Mouse (Mus musculus): ENCODE measurements around the gene Rcor2. TPM values are rescaled to one million over a fixed set of nuclear protein-coding genes. Genes with fewer than 3 reads are reported as not detected.

Gene Rcor2
- polyA plus RNA-seq, 3 experiments from 2014 or later = not detected

DNA sequence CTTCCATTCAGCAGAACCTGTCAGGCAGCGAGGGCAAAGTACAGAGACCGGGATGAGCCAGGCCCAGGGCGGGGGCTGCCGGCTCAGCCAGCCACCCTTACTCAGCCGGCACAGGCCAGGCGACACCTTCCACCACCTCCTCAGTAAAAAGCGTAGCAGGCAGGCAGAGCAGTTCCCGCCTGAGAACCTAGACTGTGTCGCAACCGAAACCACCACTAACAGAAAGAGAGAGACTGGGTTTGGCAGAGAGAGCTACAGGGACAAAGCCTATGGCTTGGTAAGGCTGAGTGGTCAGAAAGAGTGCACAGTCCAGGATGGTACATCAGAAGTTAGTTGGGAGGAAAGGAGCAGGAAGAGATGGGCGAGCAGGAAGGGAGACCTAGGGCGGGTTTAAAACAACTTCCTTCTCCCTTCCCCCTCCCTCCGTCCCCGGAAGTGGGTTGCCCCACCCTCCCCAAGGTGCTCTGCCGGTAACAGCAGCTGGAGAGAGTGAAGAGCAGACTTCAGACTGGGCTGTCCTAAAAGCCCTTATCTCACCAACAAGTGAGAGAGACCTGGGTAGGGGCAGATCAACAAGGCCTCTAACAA lies 28.0 kb downstream of the Rcor2 start:
- peak; percentile 88 for ATAC-seq

DNA sequence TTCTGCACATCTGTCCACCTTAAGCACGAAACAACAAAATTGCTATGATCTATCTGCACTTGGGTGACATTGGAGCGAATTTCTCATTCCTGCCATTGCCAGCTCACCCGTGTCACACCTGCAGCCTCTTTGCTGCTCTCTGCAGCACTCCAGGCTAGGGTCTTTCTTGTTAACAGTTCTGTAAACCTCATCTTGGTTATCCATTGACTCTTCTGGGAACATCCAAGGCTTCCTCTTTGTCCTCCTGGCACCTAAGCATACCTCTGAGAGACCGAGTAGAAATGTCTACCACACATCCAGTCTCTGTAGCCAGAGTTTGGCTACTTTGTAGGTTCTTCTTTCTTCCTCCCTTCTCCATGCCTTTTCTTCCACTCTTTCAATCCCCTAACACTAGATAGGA lies 28.8 kb downstream of the Rcor2 start:
- no peak for ATAC-seq

DNA sequence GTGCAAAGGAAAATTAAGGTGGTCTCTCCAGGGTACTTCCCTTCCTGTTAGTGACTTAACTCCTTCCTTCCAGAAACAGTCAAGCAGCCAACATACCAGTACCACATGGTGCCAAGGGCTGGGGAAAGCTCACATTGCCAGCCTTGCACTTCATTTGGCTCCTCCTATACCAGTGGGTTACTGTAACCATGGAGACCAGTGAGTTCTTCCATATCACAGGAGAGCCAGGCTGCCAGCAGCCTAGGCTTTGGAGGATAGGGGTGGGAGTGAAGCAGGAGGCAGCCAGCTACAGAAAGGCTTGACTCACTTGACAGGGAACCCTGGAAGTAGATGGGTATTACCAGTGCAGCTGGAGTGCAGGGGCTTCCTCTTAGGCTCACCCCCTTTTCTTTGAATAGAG lies 31.9 kb downstream of the Rcor2 start:
- no peak for ATAC-seq

DNA sequence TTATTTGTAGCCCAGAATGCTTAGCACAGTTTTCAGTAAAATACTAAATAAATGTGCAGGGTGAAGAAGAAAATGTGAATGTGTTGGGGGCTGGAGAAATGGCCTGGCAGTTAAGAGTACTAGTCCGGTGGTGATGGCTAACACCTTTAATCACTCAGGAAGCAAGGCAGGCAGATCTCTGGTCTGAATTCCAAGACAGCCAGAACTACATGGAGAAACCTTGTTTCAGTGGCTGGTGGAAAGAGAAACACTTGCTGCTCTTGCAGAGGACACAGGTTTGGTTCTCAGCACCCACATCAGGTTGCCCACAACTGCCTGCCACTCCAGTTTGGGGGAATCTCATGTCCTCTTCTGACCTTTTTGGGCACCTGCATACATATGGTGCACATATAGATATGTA lies 33.0 kb downstream of the Rcor2 start:
- no peak for ATAC-seq

DNA sequence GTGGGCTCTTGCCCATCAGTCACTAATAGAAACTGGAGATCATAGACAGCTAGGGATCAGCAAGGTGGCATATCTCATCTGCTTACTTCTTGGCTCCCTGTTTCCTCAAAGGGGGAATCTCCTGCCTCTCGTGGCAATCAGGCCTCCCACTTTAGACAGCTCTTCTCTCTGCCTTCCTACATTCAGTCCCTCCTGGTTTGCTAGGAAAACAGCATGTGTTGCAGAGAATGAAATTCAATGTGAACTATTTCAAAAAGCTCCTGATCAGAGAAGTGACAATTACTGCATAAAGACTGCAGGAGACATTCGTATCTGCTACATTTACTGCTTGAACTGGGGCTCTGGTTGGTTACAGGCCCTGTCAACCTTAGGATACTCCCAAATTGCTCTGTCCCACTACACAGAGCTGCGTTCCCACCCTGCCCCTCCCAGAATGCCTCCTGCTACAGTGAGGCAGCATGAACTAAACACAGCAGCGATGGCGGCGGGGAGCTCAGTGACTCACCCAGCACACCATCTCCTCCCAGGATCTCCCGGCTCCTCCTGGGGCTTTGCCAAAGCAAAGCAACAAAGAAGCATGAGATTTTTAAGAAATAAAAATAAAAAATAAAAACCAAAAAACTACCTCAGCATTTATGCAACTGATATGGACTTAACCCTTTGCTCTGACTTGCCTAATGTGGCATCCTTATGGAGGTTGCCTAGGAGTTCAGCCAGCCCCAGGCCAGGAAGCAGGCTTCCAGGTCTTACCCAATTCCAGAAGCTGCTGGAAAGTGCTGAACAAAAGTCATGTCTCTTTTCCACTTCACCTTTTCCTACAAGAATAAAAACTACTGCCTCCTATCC lies 34.7 kb downstream of the Rcor2 start:
- ATAC-seq = no peak

DNA sequence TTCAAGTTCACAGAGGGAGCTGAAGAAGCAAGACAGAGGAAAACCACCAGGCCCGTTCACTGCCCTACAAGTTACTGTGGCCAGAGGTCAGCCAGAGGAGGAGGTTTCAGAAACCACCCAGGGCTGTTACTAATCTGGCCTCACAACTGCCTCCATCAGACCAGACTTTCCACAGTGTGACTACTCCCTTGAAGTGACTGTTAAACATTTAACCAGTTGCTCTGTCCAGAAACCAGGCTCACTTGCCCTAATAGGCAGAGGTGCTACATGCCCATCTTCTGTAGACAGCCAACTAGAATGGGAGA lies 35.3 kb downstream of the Rcor2 start:
- no peak for ATAC-seq

DNA sequence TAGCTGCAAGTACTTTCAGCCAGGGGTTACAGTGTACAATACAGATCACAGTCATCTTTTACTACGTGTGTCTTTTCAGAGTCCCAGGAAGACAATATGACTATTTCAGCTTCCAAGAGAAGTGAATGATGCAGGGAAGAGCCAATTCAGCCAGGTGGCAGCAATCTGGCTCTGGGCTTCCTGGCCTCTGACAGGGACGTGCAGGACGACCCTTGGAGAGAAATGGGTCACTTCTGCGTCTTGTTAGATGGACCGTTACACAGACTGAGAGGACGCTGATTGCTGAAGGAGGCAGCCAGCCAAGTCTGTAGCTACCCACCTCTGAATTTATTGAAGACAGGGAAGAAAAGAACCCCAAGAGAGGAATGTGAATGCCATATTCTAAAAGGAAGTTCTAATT lies 36.7 kb downstream of the Rcor2 start:
- ATAC-seq = no peak

DNA sequence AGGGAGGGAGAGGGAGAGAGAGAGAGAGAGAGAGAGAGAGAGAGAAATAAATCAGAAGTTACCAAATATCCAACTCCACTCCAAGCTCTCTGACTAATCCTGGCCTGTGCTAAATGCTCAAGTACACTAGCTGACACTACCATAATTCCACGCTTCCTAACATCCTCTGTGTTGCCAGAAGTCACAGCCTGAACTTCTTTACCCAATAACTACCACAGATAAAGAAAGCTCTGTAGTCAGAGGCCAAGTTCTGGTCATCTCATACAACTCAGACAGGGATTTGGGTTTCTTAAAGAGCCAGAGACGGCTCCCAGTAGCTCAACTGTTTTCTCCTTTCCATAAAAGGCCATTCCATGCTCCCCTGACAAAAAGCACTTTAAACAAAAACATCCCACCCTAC lies 37.7 kb downstream of the Rcor2 start:
- no peak for ATAC-seq

DNA sequence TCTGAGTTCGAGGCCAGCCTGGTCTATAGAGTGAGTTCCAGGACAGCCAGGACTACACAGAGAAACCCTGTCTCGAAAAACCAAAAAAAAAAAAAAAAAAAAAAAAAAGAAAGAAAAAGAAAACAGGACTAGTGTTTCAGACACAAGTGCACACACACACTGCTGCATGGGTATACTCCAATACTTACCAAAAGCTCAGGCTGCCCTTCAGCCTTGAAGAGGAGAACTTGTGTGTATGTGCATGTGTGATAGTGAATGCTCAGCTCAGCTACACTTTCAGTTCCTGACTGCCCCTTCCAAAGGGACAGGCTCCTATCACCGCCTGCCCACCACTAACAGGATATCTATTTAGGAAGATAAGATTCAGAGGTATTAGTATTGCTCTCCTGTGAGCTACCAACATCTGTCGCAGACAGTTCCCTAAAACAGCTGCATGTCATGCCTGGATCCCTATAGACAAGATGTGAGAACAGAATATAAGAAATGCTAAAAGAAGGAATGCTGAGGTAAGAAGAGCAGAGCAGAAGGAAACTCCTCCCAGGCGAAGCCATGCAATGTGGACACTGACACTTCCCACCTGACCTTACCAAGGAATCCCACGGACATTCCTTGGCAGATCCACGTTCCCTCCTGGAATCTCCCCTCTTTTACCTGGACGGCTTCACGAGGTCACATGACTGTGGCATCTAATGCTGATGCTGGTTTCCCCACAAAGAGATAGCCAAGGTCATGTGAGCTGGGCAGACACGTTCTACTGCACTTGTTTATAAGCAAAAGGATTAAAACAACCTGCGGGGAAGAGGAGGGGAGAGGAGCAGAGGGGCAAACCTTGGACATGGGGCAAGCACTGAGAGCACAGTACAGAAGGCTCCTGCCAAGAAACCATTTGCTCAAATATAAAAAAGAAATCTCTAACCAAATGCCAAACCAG lies 38.5 kb downstream of the Rcor2 start:
- no peak for ATAC-seq

DNA sequence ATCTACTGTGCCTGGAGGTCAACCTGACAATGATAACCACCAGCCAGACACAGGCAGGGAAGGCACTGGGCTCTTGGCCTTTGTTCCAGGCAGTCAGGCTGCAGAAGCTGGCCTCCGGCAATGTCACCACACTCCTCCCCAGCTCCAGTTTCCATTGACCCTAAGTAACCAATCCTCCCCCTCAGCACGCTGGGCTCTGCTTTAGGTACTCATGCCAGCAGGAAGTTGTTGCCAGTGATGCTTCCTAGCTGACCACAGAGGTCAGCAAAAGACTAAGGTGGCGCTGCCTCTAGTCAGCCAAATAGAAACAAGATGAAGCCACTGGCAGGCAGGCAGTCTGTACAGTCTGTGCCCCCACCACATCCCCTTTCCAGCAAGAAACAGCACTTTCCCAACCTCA lies 39.8 kb downstream of the Rcor2 start:
- no peak for ATAC-seq

DNA sequence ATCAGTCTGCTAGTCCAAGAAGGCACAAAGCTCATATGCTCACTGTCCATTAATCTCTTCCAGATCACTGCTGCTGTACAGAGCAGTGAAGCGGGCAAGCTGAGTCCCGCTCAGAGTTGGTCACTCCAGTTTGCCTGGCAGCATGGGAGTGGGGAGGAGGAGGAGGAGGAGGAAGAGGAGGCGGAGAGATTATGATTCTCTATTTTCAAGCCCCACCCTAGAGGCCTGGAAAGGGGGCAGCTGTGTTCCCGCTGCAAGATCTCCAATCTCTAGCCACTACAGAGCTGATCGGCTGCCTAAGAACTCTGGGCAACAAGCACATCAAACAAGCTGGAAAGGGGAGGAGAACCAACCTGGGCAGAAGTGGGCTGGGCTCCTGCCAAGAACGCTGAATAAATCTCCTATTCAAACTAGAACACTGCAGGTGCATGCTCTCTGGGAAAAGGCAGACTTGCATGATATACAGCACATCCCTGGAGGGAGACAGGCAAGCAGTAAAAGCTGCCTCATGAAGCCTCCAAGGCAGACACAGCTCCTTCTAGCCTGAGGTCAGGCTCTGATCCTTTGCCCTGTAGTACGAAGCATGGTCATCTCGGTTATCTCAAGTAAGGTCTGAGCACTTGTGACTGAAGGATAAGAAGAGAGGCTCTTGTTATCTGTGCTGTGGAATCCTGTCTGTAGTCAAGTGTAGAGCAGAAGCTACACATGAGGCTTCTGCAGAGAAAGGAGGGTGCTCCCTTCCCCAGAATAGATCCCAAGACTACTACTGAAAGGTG lies 41.1 kb downstream of the Rcor2 start:
- ATAC-seq = no peak

DNA sequence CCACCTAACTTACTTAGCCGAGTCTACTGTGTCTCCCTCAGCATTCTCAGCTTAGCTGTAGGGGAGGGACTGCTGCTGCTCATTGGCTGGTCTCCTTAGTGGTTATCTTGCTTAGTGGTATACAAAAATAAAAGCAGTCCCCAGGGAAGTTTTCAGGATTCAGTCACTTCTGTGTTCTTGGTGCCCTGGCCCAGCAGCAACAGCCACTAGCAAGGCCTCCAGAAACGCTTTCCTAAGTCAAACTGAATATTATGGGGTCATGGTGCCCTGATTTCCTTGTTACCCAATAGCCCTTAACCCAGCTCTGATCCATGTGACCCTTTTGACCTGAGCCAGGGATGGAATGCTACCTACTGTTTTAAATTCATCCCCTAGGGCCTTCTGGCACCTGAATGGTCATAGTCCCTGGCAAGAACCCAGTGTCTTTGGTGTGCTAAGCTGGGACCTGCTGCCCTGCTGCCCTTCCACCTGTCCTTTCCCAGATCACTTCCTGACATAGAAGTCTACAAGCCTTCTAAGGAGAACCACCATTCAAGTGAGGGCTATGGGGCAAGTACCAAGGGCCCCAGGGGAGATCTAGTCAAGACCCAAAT lies 42.7 kb downstream of the Rcor2 start:
- ATAC-seq = no peak

DNA sequence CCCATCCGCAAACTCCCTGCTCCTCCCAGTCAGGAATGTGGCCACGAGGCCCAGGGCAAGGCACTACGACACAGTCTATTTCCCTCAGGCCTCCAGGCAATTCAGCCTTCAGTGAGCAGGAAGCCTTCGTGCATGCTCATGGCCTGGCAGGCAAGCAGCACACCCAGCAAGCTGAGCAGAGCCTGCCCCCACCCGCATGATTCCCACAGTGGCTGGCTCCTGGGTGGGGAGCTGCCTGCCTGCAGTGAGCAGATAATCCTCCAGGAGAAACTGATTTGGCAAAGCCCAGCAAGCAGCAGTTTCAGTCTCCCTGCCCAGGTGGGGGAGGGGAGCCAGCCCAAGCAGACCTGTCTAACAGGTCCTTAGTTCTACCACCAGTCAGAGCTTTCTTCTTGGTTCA lies 43.6 kb downstream of the Rcor2 start:
- no peak for ATAC-seq

DNA sequence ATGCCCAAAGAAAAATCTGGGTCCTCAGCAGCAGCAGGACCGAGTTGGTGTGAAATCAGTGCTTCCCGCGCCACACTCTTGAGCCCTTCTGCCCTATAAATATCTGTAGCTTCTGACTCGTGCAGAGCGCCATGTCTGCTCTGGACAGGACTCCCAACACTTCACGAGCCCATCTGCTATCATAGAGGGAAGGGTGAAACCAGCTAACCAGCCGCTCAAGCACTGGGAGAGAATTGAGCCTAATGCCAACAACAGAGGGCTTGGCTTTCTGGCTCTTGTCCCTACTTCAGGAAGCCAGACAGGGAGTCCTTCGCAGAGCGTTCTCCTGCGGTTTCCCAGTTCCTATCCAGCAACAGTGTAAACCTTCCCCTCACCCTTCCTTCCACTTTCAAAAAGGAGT lies 44.2 kb downstream of the Rcor2 start:
- no peak for ATAC-seq

DNA sequence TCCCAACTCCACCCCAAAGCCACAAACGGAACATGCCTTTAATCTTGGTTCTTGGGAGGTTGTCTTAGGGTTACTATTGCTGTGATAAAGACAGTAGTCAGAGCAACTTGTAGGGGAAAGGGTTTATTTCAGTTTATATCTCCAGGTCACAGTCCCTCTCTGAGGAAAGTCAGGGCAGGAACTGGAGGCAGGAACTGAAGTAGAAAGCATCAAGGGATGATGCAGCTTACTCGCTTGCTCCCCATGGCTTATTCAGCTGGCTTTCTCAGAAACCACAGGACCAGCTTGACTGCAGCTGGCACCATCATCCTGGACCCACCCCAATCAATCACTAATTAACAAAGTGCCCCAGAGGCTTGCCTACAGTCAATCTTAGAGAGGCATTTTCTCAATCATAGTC lies 46.5 kb downstream of the Rcor2 start:
- ATAC-seq = no peak

DNA sequence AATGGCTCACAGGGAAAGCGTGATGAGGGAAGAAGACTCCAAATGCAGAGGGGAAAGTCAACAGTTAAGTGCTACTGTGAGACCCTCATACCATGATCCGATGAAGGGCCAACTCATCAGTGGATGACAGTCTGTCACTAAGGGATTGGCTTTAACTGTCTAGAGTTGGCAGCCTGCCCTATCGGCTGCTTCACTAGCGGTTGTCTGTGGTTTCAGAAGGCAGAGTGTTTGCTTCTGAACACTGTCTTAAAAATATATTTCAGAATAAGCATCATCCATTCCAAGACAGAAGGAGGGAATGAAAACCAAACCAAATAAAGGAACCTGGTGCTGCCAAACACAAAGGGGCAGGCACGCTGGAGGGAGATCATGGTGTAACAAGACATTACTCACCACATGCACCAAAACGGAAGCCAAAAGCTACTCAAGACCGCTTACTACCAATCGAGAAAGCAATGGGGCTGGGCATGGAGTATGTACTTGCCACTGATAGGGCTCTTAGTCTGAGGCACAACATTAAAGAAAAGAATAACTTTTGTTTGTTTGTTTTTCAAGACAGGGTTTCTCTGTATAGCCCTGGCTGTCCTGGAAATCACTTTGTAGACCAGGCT lies 48.0 kb downstream of the Rcor2 start:
- ATAC-seq = no peak

DNA sequence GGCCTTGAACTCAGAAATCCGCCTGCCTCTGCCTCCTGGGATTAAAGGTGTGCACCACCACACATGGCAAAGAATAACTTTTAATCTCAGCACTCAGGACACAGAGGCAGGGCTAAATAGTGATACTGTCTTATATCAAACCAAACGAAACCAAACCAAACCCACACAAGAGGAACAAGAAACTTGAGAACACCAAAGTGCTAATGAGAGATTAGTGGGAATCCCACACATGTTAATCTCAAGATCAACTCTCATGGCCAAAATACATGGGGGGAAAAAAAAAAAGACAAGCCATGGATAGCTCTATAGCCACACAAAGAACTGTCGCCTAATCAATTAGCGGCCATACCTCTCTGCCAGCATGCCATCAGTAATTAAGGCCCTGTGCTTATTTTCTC lies 48.5 kb downstream of the Rcor2 start:
- no peak for ATAC-seq

DNA sequence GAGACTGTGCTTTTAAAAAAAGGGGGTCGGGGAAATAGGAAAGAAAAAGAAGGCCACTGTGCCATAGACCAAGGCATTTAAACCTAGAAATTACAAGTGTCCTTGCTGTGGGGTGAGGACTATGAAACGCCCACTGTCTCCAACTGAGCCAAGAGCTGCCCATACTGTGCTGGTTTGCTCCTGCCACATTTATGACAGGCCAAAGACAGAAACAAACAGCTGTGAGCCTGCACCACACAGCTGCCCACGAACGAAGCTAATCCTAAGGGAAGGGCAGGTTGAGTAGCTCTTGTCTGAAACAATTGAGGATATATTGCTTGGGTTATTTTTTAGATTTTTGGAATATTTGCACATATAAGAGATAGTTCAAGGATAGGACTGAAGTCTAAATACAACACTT lies 49.7 kb downstream of the Rcor2 start:
- ATAC-seq = no peak

DNA sequence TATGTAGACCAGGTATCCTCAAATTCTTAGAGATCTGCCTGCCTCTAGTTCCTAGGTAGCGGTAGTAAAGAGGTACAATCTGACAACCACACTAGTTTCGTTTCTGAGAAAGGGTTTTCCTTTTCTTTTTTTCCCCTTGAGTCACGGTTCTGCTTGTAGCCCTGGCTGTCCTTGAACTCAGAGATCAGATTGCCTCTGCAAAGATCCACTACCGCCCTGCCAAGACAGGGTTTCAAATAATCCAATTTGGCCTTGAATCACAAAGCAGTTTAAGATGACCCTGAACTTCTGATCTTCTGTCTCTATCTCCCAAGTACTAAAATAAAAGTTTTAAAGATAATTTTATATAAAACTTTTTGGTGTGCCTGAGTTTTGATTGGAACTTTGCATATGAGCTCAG lies 50.6 kb downstream of the Rcor2 start:
- ATAC-seq = no peak

DNA sequence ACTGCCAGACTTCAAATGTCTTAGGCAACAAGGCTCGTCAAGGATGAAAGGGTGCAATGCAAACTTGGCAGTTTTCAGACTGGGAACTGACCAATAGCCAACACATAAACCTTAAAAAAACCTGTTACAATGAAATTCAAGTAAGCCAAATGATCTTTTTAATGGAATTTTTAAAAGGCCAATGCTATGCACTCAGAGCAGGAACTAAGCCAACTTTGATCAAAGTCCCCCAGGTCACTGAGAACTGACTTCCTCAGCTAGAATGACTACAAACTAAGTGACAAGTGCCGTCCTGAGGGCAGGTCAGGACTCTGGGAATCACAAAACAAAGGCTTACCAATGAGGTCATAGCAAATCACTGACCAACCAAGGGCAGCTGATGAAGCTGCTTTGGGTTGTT lies 53.1 kb downstream of the Rcor2 start:
- ATAC-seq = no peak

DNA sequence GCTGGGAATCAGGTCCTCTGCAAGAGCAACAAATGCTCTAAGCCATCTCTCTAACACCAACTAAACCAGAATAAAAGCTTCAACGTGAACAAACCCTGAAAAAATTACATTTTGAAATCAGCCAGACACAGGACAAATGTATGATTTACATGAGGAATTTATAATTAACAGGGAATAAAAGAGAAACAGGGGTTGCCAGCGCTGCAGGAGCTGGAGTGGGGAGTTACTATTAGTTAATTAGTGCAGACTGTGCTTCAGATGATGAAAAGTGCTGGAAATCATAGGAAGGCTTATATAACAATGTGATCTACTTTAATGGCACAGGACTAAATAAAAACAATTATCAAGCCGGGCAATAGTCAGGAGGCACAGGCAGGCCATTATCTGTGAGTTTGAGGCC lies 54.3 kb downstream of the Rcor2 start:
- no peak for ATAC-seq
